Mouse (Mus musculus) layer of hippocampus, adult 11-12 months (tissue): Measurements from ENCODE around the gene Olfr374.

Experiments used
- DNase-seq: peaks from one replicate; pipeline ENCODE4 v3.0.0; 2022; ENCODE audit warnings: low spot score

The Olfr374 gene

GRCm38 (mm10) chr8:72135446-72136301, 28.8 kb downstream of the Olfr374 start:
- peak; percentile 10 for DNase-seq

GRCm38 (mm10) chr8:72136302-72136978, 29.6 kb downstream of the Olfr374 start:
- DNase-seq: peak; percentile 12

GRCm38 (mm10) chr8:72137431-72137830, 30.6 kb downstream of the Olfr374 start:
- DNase-seq: no peak

GRCm38 (mm10) chr8:72138456-72138855, 31.6 kb downstream of the Olfr374 start:
- DNase-seq: no peak

GRCm38 (mm10) chr8:72143256-72143824, 36.5 kb downstream of the Olfr374 start:
- DNase-seq: no peak

GRCm38 (mm10) chr8:72144345-72144975, 37.6 kb downstream of the Olfr374 start:
- DNase-seq: no peak

- DNase-seq: no peak
Observed at GRCm38 (mm10) chr8:72145511-72145910, 38.7 kb downstream of the Olfr374 start.

GRCm38 (mm10) chr8:72146056-72146455, 39.2 kb downstream of the Olfr374 start:
- DNase-seq: no peak

- DNase-seq: no peak
Observed at GRCm38 (mm10) chr8:72146556-72146955, 39.7 kb downstream of the Olfr374 start.

- DNase-seq: no peak
Observed at GRCm38 (mm10) chr8:72147266-72147665, 40.4 kb downstream of the Olfr374 start.

- DNase-seq: no peak
Observed at GRCm38 (mm10) chr8:72149056-72149455, 42.2 kb downstream of the Olfr374 start.

GRCm38 (mm10) chr8:72151418-72152078, 44.7 kb downstream of the Olfr374 start:
- no peak for DNase-seq

- DNase-seq: no peak
Observed at GRCm38 (mm10) chr8:72153382-72153781, 46.5 kb downstream of the Olfr374 start.

- DNase-seq: no peak
Observed at GRCm38 (mm10) chr8:72158096-72158495, 51.3 kb downstream of the Olfr374 start.

GRCm38 (mm10) chr8:72158726-72159125, 51.9 kb downstream of the Olfr374 start:
- no peak for DNase-seq

GRCm38 (mm10) chr8:72160007-72160406, 53.2 kb downstream of the Olfr374 start:
- no peak for DNase-seq

- DNase-seq: peak; percentile 100
Observed at GRCm38 (mm10) chr8:72160707-72161697, 54.2 kb downstream of the Olfr374 start, which contains the start of gene Rab8a. Rab8a (plus strand) TSS chr8:72161200.

- no peak for DNase-seq
Observed at GRCm38 (mm10) chr8:72162821-72163220, 56.0 kb downstream of the Olfr374 start.
